In the genomic region with DNA sequence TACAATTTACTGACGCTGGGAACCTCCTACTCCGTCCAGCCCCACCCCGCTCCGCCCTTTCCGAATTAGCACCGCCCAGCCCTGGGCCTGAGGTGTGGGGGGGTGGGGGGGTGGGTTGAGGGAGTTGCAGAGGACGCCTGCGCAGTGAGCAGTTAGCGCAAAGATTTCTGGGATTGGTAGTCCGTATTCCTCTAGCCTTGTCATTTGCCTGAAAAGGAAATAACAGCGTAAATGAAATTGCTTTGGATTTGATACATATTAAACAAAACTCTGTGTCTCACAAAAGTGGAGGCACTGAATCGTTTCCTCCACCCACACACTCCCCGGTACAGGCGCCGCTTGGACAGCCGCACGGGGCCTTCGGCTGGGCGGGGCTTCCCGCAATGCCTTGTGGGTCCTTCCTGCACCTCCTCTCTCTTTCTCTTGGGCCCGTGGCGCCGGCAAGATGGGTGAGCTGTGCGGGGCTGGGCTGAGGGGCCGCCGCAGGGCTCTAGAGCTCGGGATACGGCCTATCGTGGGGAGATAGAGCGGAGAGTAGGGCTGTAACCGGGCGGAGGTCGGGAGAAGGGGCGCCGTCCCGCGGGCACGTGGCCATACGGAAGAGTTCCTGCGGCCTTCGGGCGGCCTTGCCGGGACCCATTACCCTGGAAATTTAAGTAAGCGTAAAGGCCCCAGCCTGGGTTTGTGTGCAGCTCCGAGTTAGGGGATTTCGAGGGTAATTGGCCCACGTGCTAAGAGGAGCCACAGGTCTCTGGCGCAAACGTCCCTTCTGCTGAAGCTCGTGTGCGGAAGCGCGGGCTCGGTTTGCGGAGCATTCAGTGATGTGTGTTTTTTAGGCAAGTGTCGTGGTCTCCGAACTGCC, we compare ENCODE assay signal across 8 mouse cellular contexts. TPM values are rescaled to one million over a fixed set of nuclear protein-coding genes. Genes with fewer than 3 reads are reported as not detected.
DNase-seq lines count a peak whose midpoint lies in the region; ATAC-seq and TF ChIP-seq lines count a peak whose summit lies in the region.

TSS of gene Rps23 (plus strand) at position 208 of the 862 bp plus-strand sequence.

- H3K27ac ChIP-seq in CH12.LX (ENCODE audit: insufficient read depth, low read depth), result peak within 1 kb of the TSS; percentile 29
- peak within 1 kb of the TSS; percentile 39 for H3K27ac ChIP-seq in forebrain, embryonic 11.5 days (ENCODE audit: low read depth, low read length)
- H3K27ac ChIP-seq in heart, embryonic 16.5 days (ENCODE audit: low read length), result peak within 1 kb of the TSS; percentile 86
- H3K27ac ChIP-seq in liver, embryonic 15.5 days (replicated peaks), result peak within 1 kb of the TSS; percentile 80
- H3K27ac ChIP-seq in neural tube, embryonic 12.5 days, result peak within 1 kb of the TSS; percentile 37; the same call in 1 of the 2 replicates

- H3K4me1 ChIP-seq in CH12.LX (ENCODE audit: control insufficient read depth in 1 of 2, insufficient read depth in 2 of 2), result peaks cover 0 to 10% of the 10 kb centered on the region in 2 experiments; a peak in 2 of 4 replicates
- no peaks in the 10 kb centered on the region for H3K4me1 ChIP-seq in forebrain, embryonic 11.5 days (replicated peaks; ENCODE audit: control insufficient read depth, insufficient read depth, low read length)
- H3K4me1 ChIP-seq in heart, embryonic 16.5 days (ENCODE audit: control insufficient read depth, insufficient read depth, low read length), result peaks cover 5% of the 10 kb centered on the region
- peaks cover 35% of the 10 kb centered on the region for H3K4me1 ChIP-seq in liver, embryonic 15.5 days (replicated peaks)
- peaks cover 4% of the 10 kb centered on the region for H3K4me1 ChIP-seq in neural tube, embryonic 12.5 days

- in situ Hi-C loops in CH12.LX (cut with MboI; ENCODE audit: low pct_ligation_motif_present, low pct_unique_long_range_greater_than_20kb, low sequenced_read_pairs), result no loop called here

- under 1% methylated on average over 52 of the region's 57 CpGs for WGBS in forebrain, embryonic 11.5 days
- WGBS in heart, embryonic 16.5 days, result under 1% methylated on average over 57 of the region's 57 CpGs
- under 1% methylated on average over 57 of the region's 57 CpGs for WGBS in liver, embryonic 15.5 days (ENCODE audit: insufficient replicate concordance)
- WGBS in neural tube, embryonic 12.5 days, result under 1% methylated on average over 55 of the region's 57 CpGs

- H3K9ac ChIP-seq in CH12.LX (ENCODE audit: insufficient read depth, low read depth), result peak within 1 kb of the TSS; percentile 91
- peak within 1 kb of the TSS; percentile 98 for H3K9ac ChIP-seq in forebrain, embryonic 11.5 days (ENCODE audit: low read length)
- H3K9ac ChIP-seq in heart, embryonic 16.5 days (ENCODE audit: low read length), result peak within 1 kb of the TSS; percentile 97
- H3K9ac ChIP-seq in liver, embryonic 15.5 days, result peak within 1 kb of the TSS; percentile 92
- peak within 1 kb of the TSS; percentile 90 for H3K9ac ChIP-seq in neural tube, embryonic 12.5 days

- no peaks in the 10 kb centered on the region for H3K27me3 ChIP-seq in CH12.LX (replicated peaks)
- H3K27me3 ChIP-seq in forebrain, embryonic 11.5 days (ENCODE audit: control insufficient read depth, insufficient read depth, low read length), result no peaks in the 10 kb centered on the region
- no peaks in the 10 kb centered on the region for H3K27me3 ChIP-seq in heart, embryonic 16.5 days (ENCODE audit: control insufficient read depth, insufficient read depth, low read length)
- no peaks in the 10 kb centered on the region for H3K27me3 ChIP-seq in liver, embryonic 15.5 days
- no peaks in the 10 kb centered on the region for H3K27me3 ChIP-seq in neural tube, embryonic 12.5 days (replicated peaks)

- peaks cover 17% of the 10 kb centered on the region for H3K79me2 ChIP-seq in CH12.LX (replicated peaks; ENCODE audit: control insufficient read depth, extremely low read depth, insufficient read depth, poor library complexity, severe bottlenecking)

- TF ChIP-seq RAD21 in CH12.LX (IDR thresholded peaks at IDR 0.05; ENCODE audit: low read depth, low read length), result no peak

- ATAC-seq in forebrain, embryonic 11.5 days (replicated peaks; ENCODE audit: low FRiP score), result peak; percentile 97
- peak; percentile 98 for ATAC-seq in heart, embryonic 16.5 days (replicated peaks; ENCODE audit: extremely low read depth, insufficient read depth, low FRiP score)
- ATAC-seq in liver, embryonic 15.5 days (ENCODE audit: insufficient read depth), result peak; percentile 98
- peak; percentile 99 for ATAC-seq in neural tube, embryonic 12.5 days (ENCODE audit: low FRiP score, low read depth)

- H3K36me3 ChIP-seq in CH12.LX (replicated peaks in 1 of 2; ENCODE audit: control insufficient read depth in 1 of 2, insufficient read depth in 1 of 2, low read length in 1 of 2), result peaks cover 19 to 34% of the 10 kb centered on the region in 2 experiments
- H3K36me3 ChIP-seq in forebrain, embryonic 11.5 days (ENCODE audit: control insufficient read depth, insufficient read depth, low read length), result peaks cover 15% of the 10 kb centered on the region
- peaks cover 22% of the 10 kb centered on the region for H3K36me3 ChIP-seq in heart, embryonic 16.5 days (ENCODE audit: control insufficient read depth, insufficient read depth)
- peaks cover 25% of the 10 kb centered on the region for H3K36me3 ChIP-seq in liver, embryonic 15.5 days (replicated peaks)
- H3K36me3 ChIP-seq in neural tube, embryonic 12.5 days, result peaks cover 29% of the 10 kb centered on the region

- peak in 1 of 2 experiments; percentile 19; a peak in 1 of 4 replicates for TF ChIP-seq CTCF in CH12.LX (conservative IDR thresholded peaks at IDR 0.05 in 1 of 2, IDR thresholded peaks at IDR 0.05 in 1 of 2; ENCODE audit: low read depth in 2 of 2, low read length in 2 of 2)

- dilution Hi-C loops in CH12.LX (cut with MboI; ENCODE audit: extremely low pct_ligation_motif_present, extremely low pct_unique_long_range_greater_than_20kb, low sequenced_read_pairs), result no loop called here

- peak; percentile 93 for TF ChIP-seq POLR2A in CH12.LX (IDR thresholded peaks at IDR 0.05; ENCODE audit: low read depth, low read length)

- H3K4me2 ChIP-seq in CH12.LX (ENCODE audit: insufficient read depth, low read depth, poor library complexity, severe bottlenecking), result peak within 1 kb of the TSS; percentile 57; the same call in 1 of the 2 replicates
- peak within 1 kb of the TSS; percentile 66 for H3K4me2 ChIP-seq in forebrain, embryonic 11.5 days (ENCODE audit: low read depth, low read length, severe bottlenecking)
- peak within 1 kb of the TSS; percentile 80 for H3K4me2 ChIP-seq in heart, embryonic 16.5 days (ENCODE audit: low read depth, low read length)
- H3K4me2 ChIP-seq in liver, embryonic 15.5 days, result peak within 1 kb of the TSS; percentile 69
- H3K4me2 ChIP-seq in neural tube, embryonic 12.5 days (replicated peaks), result peak within 1 kb of the TSS; percentile 72

- DNase-seq in CH12.LX (ENCODE audit: extremely low read depth), result peak; percentile 92
- DNase-seq in c-Kit-positive CD71-positive TER-119-negative erythroid progenitor cells, embryonic 14.5 days (ENCODE audit: low read depth), result peak; percentile 90
- peak; percentile 93 for DNase-seq in forebrain, embryonic 11.5 days (ENCODE audit: low spot score)
- peak; percentile 91 to 94 for DNase-seq in kidney, postnatal 36 days
- DNase-seq in telencephalon, adult 2 months (ENCODE audit: low read depth, low spot score), result peak; percentile 91

- no peak for TF ChIP-seq EP300 in CH12.LX (IDR thresholded peaks at IDR 0.05; ENCODE audit: low read length)

- no peaks in the 10 kb centered on the region for H3K9me3 ChIP-seq in CH12.LX (replicated peaks; ENCODE audit: low read length)
- no peaks in the 10 kb centered on the region for H3K9me3 ChIP-seq in forebrain, embryonic 11.5 days (ENCODE audit: control insufficient read depth, low read length)
- no peaks in the 10 kb centered on the region for H3K9me3 ChIP-seq in heart, embryonic 16.5 days (replicated peaks; ENCODE audit: control insufficient read depth, low read length)
- H3K9me3 ChIP-seq in liver, embryonic 15.5 days (replicated peaks), result no peaks in the 10 kb centered on the region
- no peaks in the 10 kb centered on the region for H3K9me3 ChIP-seq in neural tube, embryonic 12.5 days

- H3K4me3 ChIP-seq in CH12.LX (replicated peaks in 1 of 3; ENCODE audit: low read depth in 2 of 3, low read length in 2 of 3, poor library complexity in 1 of 3), result peak within 1 kb of the TSS; percentile 75 to 96 (median 93)
- H3K4me3 ChIP-seq in forebrain, embryonic 11.5 days (ENCODE audit: low read depth, low read length), result peak within 1 kb of the TSS; percentile 90
- peak within 1 kb of the TSS; percentile 97 for H3K4me3 ChIP-seq in heart, embryonic 16.5 days (ENCODE audit: low read length)
- peak within 1 kb of the TSS; percentile 86 for H3K4me3 ChIP-seq in liver, embryonic 15.5 days (replicated peaks)
- peak within 1 kb of the TSS; percentile 85 for H3K4me3 ChIP-seq in neural tube, embryonic 12.5 days

TF ChIP-seq in CH12.LX, 34 proteins besides CTCF, POLR2A, EP300 and RAD21 (continues in another document):
- TF ChIP-seq NRF1 (IDR thresholded peaks at IDR 0.05; ENCODE audit: low read depth, low read length), result peak; percentile 83
- TF ChIP-seq MAZ (IDR thresholded peaks at IDR 0.05; ENCODE audit: low read depth, low read length), result peak; percentile 49; the same call in 1 of the 2 replicates
- peak; percentile 86 for TF ChIP-seq SIN3A (IDR thresholded peaks at IDR 0.05; ENCODE audit: low read length)
- TF ChIP-seq JUND (conservative IDR thresholded peaks at IDR 0.05; ENCODE audit: low read depth, low read length), result no peak
- TF ChIP-seq ZNF384 (IDR thresholded peaks at IDR 0.05; ENCODE audit: low read depth, low read length), result 0 out of 2 replicates have a peak, but pooled peaks have one; percentile 17
- peak; percentile 88; the same call in 1 of the 2 replicates for TF ChIP-seq POLR2AphosphoS2 (IDR thresholded peaks at IDR 0.05; ENCODE audit: low read depth, low read length)
- TF ChIP-seq USF2 (conservative IDR thresholded peaks at IDR 0.05; ENCODE audit: low read depth, low read length), result no peak
- TF ChIP-seq MEF2A (IDR thresholded peaks at IDR 0.05; ENCODE audit: borderline replicate concordance, low read depth, low read length), result peak; percentile 76
- peak; percentile 92 for TF ChIP-seq TBP (conservative IDR thresholded peaks at IDR 0.05; ENCODE audit: low read depth, low read length)
- TF ChIP-seq MYC (IDR thresholded peaks at IDR 0.05; ENCODE audit: low read depth, low read length), result peak; percentile 63; the same call in 1 of the 2 replicates
- TF ChIP-seq RCOR1 (conservative IDR thresholded peaks at IDR 0.05; ENCODE audit: low read depth, low read length), result no peak

RNA-seq across cellular contexts. Expression of gene Rps23, which starts in this region (rescaled TPM):
- 1,970 and 2,180 TPM in 2 replicates for total RNA-seq in CH12.LX (2012; rRNA removed)
- total RNA-seq in CH12.LX (2014; rRNA removed), result 2,005 and 2,193 TPM in 2 replicates
- polyA plus RNA-seq in CH12.LX (2012; ENCODE audit: insufficient read length, low read depth), result 913 and 1,042 TPM in 2 replicates
- 184 and 225 TPM in 2 replicates for polyA plus RNA-seq in forebrain, embryonic 11.5 days (2014; fragmentation: Nextera tagmentation; extraction: Ambion mirVana)
- 80.5 and 93.9 TPM in 2 replicates for polyA plus RNA-seq in heart, embryonic 16.5 days (2015; fragmentation: Nextera tagmentation; extraction: Ambion mirVana)
- 88.4 and 121 TPM in 2 replicates for polyA plus RNA-seq in liver, embryonic 15.5 days (2015; fragmentation: Nextera tagmentation; extraction: Ambion mirVana)
- 168 and 169 TPM in 2 replicates for polyA plus RNA-seq in neural tube, embryonic 12.5 days (2016; fragmentation: Nextera tagmentation; extraction: Ambion mirVana)

Comparison
In these comparisons a context has a peak if more than half of its experiments do, and no peak if none do; other contexts are left out.
1. Peak in every context shown above with its lines: DNase-seq, ATAC-seq, H3K4me3 ChIP-seq and H3K27ac ChIP-seq.
2. H3K27ac ChIP-seq: peak in every context shown above with its lines; median percentile 86 in heart, embryonic 16.5 days; 80 in liver, embryonic 15.5 days; 39 in forebrain, embryonic 11.5 days; 37 in neural tube, embryonic 12.5 days; 29 in CH12.LX.